Mouse (Mus musculus): ENCODE results near the gene Tbc1d16.
A peak's percentile ranks its signal among the peaks of the same experiment; 100 is the strongest.

Gene Tbc1d16

GRCm38 (mm10) chr11:119208870-119209370 is 19.4 kb downstream of the Tbc1d16 start:
- no peak for DNase-seq (ENCODE audit: low read depth, low spot score)

GRCm38 (mm10) chr11:119207986-119208385 is 20.3 kb downstream of the Tbc1d16 start:
- no peak for DNase-seq (ENCODE audit: low read depth, low spot score)

GRCm38 (mm10) chr11:119206562-119206961 is 21.7 kb downstream of the Tbc1d16 start:
- DNase-seq (ENCODE audit: low read depth, low spot score): peak; percentile 53

DNA sequence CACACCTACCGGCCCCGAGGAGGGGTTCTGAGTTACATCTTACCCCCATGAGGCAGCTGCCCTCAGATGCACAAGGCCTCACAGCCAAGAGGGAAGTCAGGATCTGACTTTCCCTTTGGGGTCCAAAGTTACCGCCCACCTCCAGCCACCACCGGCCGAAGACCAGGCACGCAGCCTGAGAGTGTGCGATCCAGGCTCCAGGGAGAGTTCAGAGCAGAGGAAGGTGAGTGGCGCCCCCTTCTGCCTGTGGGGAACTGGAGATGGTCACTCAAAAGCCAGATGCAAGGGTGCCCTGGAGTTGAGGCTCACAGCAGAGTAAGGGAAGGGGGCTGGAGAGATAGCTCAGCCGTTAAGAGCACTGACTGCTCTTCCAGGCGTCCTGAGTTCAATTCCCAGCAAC is 22.6 kb downstream of the Tbc1d16 start:
- no peak for DNase-seq (ENCODE audit: low read depth, low spot score)

- peak; percentile 50 for DNase-seq (ENCODE audit: low read depth, low spot score)
Measured at GRCm38 (mm10) chr11:119203423-119203822, 24.9 kb downstream of the Tbc1d16 start.

DNA sequence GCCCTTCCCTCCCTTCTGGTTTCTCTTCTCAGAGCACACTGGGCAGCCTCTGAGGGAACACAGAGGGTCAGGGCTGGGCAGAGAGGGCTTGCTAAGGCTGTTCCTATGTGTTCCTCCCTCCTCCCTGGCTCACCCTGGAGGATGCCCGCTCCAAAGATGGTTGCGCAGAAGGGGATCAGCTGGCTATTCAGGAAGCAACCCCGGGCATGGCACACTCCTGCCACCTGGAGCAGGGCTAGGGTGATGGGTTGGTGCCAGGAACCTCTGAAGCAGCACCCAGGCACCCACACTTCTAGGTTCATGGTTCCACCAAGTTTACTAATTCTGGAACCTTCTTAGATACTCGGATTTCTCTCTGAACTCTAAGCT is 29.1 kb downstream of the Tbc1d16 start:
- no peak for DNase-seq (ENCODE audit: low read depth, low spot score)

- peak; percentile 36 for DNase-seq (ENCODE audit: low read depth, low spot score)
Measured at GRCm38 (mm10) chr11:119198564-119199232, 29.6 kb downstream of the Tbc1d16 start.

- no peak for DNase-seq (ENCODE audit: low read depth, low spot score)
Measured at GRCm38 (mm10) chr11:119197618-119198563, 30.4 kb downstream of the Tbc1d16 start.

GRCm38 (mm10) chr11:119192605-119193004 is 35.7 kb downstream of the Tbc1d16 start:
- DNase-seq (ENCODE audit: low read depth, low spot score): no peak

- DNase-seq (ENCODE audit: low read depth, low spot score): no peak
Measured at GRCm38 (mm10) chr11:119192176-119192575, 36.1 kb downstream of the Tbc1d16 start.

GRCm38 (mm10) chr11:119191606-119192081 is 36.7 kb downstream of the Tbc1d16 start:
- DNase-seq (ENCODE audit: low read depth, low spot score): peak; percentile 94

DNA sequence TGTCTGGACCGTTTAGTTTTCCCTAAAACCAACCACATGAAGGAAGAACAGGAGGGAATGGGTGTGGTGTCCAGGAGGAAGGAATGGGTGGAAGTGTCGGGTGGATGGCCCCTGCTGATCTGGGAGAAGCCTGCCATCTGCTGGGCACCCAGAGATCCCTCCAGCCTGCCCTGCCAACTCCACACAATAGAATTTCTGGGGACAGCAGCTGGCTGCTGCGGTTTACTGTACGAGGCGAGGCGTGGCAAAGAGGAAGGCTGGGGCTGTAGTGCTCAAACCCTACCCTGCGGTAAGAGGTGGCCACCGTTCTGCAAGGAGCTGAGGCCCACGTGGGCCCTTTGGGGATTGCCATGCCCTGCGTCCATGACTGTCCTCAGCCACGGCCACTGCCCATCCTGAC is 37.8 kb downstream of the Tbc1d16 start:
- peak; percentile 93 for DNase-seq (ENCODE audit: low read depth, low spot score)

- no peak for DNase-seq (ENCODE audit: low read depth, low spot score)
Measured at GRCm38 (mm10) chr11:119189319-119189718, 39.0 kb downstream of the Tbc1d16 start.

DNA sequence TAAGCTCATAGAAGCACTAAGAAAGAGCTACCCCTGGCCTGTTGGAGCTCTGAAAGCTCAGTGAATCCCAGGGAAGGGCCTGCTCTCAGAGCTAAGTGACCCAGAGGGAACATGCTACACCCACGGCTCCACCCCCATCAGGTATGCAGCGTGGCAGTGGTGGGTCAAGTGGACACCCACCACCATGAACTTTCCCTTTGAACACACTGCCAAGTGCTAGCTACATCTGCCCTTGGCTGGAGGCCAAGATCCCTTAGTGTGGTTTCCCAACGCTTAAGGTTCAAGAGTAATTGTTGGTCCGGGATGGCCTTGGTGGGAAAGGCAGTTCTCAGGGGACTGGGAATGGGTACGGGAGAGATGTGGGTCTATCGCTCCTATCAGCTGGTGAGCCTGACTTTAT is 39.9 kb downstream of the Tbc1d16 start:
- DNase-seq (ENCODE audit: low read depth, low spot score): no peak

DNA sequence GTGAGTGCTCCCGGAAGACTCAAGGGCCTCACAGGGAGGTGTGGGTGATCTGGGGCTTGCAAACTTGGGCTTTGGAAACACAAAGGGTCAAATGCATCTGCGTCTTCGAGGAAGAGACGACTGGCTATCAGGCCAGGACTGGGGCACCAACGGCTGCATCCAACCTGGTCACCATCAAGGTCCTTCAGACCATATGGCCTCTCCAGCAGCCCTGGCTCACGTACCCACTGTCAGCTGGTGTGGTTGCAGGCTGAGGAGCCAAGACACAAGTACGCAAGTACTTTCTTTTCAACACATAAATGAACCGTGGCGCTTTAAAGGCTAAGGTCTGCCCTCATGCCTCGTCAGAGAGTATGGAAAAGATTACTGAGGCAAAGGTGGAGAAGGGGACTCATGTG is 40.5 kb downstream of the Tbc1d16 start:
- DNase-seq (ENCODE audit: low read depth, low spot score): no peak

DNA sequence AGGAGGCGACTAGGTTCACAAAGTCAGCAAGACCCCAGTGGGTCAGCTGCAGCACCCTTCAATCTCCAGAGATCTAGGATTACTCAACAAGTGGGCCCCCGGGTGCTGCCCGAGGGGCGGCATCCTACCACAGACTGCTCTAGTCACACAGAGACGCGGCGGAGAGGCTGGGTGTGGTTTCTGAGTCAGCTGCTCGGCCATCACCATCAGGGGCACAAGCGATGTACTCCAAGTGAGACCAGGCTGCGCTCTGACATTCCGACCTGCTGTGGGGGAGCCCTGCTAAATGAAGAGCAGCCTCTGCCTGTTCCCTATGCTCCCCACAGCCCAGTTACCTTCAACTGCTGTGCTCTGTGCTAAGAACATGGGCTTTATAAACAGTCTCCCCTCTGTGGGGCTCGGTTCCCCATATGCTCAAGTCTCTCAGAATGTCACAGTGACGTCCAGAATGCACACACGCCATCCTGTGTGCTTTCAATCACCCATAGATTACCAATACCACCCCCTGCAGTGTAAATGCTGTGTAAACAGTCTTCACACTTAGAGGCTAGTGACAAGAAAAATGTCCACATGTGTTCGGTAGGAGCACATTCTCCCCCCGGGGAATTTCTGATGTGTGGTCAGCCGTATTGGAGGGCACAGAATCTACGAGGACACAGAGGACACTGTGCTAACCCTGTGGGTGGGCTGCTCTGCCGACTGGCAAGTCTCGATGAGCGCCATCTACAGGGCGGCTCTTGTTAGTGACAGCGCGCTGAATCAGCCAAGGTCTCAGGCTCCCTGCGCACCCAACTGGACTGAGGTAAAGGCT is 41.1 kb downstream of the Tbc1d16 start:
- DNase-seq (ENCODE audit: low read depth, low spot score): peak; percentile 76

GRCm38 (mm10) chr11:119186381-119186780 is 41.9 kb downstream of the Tbc1d16 start:
- no peak for DNase-seq (ENCODE audit: low read depth, low spot score)

DNA sequence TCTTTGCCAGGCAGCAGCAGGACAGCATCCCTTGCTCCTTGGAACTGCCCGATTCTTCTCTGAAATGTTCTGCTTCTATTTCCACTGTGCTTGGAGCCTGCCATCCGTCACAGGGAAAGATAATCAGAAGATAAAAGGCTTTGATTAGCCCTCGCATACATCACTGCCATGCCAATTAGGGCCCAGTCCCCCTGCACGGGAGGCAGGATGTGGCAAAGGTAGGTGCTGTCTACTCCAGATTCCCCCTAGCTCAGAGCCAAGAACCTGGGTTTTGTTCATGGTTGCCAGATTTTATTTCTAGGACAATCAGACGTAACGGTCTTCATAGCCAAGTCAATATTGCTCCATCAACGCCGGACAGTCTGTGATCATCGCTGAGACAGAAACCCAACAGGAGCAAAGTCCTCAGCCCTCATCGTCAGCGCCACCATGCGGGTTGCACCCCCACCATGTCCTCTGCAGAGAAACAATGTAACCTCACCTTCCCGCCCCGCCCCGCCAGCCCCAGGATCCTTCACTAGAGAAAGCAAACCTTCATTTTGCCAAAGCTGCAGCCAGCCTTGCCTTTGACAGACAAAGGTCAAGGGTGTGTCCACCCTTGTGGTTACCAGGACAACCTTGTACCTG is 44.5 kb downstream of the Tbc1d16 start:
- no peak for DNase-seq (ENCODE audit: low read depth, low spot score)

DNA sequence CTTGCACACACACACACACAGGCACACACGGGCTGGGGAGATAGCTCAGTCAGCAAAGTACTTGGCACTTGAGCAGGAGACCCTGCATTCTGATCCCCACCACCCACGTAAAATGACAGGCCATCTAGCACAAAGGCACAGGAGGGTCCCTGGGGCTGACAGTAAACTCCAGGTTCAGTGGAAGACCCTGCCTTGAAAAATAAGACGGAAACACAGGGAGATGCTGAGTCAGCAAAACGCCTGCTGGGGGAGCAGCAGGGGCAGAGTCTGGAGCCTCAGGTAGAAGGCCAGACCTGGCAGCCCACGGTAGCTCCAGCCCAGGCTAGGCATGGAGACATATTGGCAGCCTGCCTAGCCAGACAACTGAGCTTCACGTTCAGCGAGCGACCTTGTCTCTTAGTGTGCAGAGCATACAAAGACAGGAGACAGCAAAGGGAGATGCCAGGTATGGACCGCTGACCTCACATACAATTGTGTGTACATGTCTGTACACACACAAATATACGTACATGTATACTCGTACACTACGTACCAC is 46.4 kb downstream of the Tbc1d16 start:
- no peak for DNase-seq (ENCODE audit: low read depth, low spot score)

- no peak for DNase-seq (ENCODE audit: low read depth, low spot score)
Measured at GRCm38 (mm10) chr11:119180824-119181582, 47.3 kb downstream of the Tbc1d16 start.
